Mouse (Mus musculus): Measurements from ENCODE around the gene Sipa1l3. TPM values are rescaled to one million over a fixed set of nuclear protein-coding genes. Genes with fewer than 3 reads are reported as not detected.

The Sipa1l3 gene
- total RNA-seq, 2 experiments from 2014 or later: 122 to 125 TPM

DNA sequence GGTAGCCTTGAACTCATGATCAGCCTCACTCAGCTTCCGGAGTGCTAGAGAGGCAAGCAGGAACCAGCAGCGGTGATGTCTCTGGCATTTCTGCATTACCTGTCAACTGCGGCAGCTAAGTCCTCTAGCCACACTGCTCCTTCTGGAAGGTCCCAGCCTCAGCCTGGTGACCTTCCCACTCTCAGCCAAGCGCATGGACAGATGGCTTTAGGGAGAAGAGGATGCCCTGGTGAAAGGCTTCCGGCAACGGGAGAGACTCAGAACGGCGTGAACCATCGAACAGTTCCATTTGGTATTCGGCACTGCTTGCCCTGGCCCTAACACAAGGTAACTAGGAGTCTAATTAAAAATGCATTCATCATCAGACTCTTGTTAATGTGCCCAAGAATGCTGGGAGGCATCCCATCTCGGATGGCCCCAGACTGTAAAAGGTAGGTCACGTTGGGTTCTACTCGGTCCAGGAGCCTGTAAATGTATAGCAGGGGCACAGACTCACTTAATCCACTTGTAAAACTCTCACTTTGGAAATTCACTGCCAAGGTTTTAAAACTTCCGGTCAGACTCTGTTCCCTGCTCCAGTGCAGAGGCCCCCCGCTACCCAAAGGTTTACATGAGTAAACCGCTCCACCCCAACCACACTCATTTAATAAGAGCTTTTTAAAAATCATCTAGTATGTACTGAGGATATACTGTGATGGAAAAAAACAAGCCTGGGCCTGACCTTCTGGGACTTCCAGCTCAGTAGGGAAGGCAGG lies 37.7 kb downstream of the Sipa1l3 start:
- DNase-seq (ENCODE audit: low spot score in 2 of 2): no peak

DNA sequence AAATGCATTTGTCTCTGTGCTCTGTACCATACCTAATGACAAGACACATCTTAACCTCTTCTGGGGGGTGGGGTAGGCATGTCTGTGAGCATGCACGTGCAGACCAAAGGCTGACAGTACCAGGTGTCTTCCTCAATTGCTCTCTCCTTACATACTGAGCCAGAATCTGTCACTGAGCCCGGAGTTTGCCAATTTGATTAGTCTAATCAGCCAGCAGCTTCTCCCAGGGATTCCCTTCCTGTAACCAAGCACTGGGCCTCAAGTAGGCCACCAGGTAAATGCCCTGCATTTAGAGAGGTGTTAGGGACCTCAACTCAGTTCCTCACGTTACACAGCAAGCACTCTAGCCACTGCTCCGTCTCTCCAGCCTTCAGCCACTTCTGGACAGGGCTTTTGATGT lies 38.3 kb downstream of the Sipa1l3 start:
- no peak for DNase-seq (ENCODE audit: low spot score in 2 of 2)

- no peak for DNase-seq (ENCODE audit: low spot score in 2 of 2)
Observed at GRCm38 (mm10) chr7:29475005-29475404, 43.4 kb downstream of the Sipa1l3 start.

DNA sequence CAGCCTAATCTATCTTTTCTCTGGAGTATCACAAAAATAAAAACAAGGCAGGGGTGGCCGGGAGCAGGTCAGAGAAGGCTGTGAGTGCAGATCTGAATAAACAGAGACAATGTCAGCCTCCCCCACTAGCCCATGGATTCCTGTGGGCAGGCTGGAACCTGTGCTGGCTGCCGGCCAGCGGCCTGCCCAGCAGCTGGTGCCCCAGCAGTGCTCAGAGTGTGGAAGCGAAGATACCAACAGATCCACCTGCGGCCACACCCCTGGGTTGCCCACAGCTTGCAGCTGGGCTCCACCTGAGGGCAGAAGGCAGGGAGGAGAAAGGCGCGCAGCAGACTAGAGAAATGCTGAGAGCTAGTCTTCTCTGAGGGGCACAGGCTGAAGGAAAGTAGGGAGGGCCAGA lies 47.1 kb downstream of the Sipa1l3 start:
- no peak for DNase-seq (ENCODE audit: low spot score in 2 of 2)

- peak; percentile 49 to 56 for DNase-seq (ENCODE audit: low spot score in 2 of 2)
Observed at GRCm38 (mm10) chr7:29469602-29470344, 48.7 kb downstream of the Sipa1l3 start.

DNA sequence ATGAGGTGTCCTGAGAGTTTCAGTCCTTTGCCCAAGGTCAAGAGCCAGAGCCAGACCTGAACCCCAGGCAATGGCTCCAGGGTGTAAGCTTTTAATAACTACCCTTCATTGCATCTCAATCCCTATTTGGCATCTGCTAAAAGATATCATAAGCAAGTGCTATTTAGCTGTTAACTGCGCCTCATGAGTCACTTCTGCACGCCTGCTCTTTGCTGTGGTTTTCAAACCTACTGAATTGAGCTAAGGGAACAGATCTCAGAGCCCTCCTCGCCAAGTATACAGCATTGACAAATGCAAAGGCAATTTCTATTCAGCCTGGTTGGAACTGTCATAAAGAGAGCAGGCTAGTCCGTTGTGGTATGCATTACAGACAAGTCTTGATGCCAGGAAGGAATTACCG lies 49.8 kb downstream of the Sipa1l3 start:
- DNase-seq (ENCODE audit: low spot score in 2 of 2): no peak

- DNase-seq (ENCODE audit: low spot score in 2 of 2): no peak
Observed at GRCm38 (mm10) chr7:29466585-29466984, 51.9 kb downstream of the Sipa1l3 start.

DNA sequence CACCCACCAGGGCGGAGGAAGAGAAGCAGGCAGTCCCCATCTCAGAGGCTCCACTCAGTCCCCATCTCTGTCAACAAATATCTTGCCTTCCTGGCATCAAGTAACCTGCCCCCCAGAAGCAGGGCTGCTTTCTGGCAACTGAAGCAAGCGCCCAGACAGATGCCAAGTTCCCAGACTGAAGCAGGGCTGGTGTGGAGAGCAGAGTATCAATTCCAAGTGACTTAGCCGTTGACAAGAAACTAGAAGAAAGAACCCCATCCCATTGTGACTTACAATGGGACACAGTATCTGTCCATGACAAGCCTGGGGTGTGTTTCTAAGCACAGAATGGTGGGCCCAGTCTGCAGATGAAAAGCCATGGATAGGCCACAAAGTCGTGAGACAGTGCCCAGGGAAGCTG lies 52.7 kb downstream of the Sipa1l3 start:
- no peak for DNase-seq (ENCODE audit: low spot score in 2 of 2)

DNA sequence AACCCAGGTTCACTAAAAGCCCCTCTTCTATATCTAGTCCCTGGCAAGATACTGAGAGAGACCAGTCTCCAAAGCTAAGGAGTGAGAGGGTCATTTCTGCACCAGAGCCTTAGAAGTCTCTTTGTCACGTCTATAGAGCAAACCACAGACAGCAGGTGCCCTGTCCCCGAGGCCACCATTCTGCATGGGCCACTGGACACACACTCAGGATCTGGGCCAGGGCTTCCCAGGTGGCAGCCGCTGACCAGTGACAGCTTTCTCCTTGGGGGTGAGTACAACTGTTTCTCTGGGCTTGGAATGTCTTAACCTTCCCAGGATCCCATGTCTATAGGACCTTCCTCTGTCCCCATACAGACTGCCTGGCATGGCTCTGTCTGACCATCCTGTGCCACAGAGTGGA lies 55.6 kb downstream of the Sipa1l3 start:
- no peak for DNase-seq (ENCODE audit: low spot score in 2 of 2)

DNA sequence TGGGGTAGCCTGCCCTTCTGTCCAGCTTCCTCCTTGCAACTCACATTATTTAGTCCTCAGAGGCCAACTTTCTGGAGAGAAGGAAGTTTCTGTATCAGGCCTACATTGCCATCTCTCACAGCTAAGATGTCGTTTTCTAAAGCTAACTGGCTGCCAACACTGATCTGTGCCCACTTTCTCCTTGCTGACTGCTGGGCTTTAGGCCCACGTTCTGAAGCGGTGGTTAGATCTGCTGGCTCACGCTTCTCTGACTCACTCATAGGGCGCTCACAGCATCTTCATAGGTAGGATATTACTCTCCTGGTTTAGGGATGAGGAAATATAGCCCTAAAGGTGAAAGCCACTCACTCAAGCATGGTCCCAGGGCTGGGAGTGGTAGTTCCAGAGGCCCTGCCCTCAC lies 56.3 kb downstream of the Sipa1l3 start:
- DNase-seq (ENCODE audit: low spot score in 2 of 2): no peak

GRCm38 (mm10) chr7:29461557-29461956 lies 56.9 kb downstream of the Sipa1l3 start:
- no peak for DNase-seq (ENCODE audit: low spot score in 2 of 2)

GRCm38 (mm10) chr7:29458889-29459740 lies 59.3 kb downstream of the Sipa1l3 start:
- DNase-seq (ENCODE audit: low spot score in 2 of 2): no peak

DNA sequence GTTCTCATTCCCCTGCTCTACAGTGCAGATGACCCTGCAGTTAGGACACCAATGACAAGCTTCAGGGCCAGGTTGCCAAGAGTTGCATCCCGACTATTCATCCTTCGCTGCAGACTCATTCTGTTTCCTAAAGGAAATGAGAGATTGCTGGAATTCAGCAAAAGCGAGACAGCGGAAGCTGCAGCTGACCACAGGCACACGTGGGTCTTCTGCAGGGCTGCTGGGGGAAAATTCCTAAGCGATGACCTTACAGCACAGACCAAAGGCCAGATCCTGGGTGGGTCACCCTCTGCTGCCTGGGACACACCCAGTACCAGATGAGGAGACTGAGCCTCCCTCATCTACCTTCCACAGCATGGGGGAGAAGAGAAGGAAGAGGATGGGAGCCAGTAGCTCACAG lies 60.7 kb downstream of the Sipa1l3 start:
- no peak for DNase-seq (ENCODE audit: low spot score in 2 of 2)

DNA sequence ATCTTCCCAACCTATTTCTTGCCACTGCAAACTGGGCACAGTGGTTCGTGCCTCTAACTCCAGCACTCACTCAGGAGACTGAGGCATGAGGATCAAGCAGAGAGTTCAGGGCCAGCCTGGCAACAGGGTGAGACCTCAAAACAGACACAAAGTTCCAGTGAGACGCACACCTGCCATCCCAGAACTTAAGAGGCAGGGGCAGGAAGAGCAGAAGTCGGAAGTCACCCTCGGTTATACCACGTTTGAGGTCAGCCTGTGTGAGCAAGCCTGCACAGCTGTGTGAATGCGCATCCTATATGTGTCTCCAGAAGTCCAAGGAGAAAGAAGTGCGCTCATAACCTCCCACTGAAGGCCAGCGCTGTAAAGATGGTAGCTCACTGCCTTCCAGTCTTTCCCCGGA lies 61.7 kb downstream of the Sipa1l3 start:
- no peak for DNase-seq (ENCODE audit: low spot score in 2 of 2)

GRCm38 (mm10) chr7:29455591-29455990 lies 62.9 kb downstream of the Sipa1l3 start:
- no peak for DNase-seq (ENCODE audit: low spot score in 2 of 2)

GRCm38 (mm10) chr7:29454965-29455364 lies 63.5 kb downstream of the Sipa1l3 start:
- DNase-seq (ENCODE audit: low spot score in 2 of 2): no peak

- peak; percentile 52 to 66 for DNase-seq (ENCODE audit: low spot score in 2 of 2)
Observed at GRCm38 (mm10) chr7:29452991-29453741, 65.3 kb downstream of the Sipa1l3 start.

DNA sequence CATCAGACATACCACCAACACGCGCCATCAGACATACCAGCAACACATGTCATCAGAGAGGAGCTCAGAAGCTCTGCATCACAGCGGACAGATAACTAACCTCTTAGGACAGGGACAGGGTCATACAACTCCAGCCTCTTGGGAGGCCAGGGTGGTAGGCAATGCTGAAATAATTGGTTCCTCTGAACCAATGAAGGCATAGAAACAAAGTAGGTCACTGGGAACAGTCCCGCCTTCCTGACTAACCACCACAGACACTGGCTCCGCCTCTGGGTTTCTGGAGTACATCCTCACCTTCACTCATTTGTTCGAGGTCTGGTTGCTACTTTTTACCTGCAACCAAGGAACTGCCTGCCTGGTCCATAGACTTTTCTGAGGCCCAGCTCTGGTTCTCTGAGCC lies 66.1 kb downstream of the Sipa1l3 start:
- no peak for DNase-seq (ENCODE audit: low spot score in 2 of 2)

GRCm38 (mm10) chr7:29450175-29450574 lies 68.3 kb downstream of the Sipa1l3 start:
- no peak for DNase-seq (ENCODE audit: low spot score in 2 of 2)

GRCm38 (mm10) chr7:29448830-29449229 lies 69.6 kb downstream of the Sipa1l3 start:
- DNase-seq (ENCODE audit: low spot score in 2 of 2): no peak

Measured in layer of hippocampus, postnatal 10 days (tissue).